Mouse (Mus musculus) heart, postnatal 0 days (tissue): ENCODE data around the gene Galnt6.

Experiments
- CTCF ChIP-seq: IDR thresholded peaks from 2 replicates; pipeline ENCODE4 v1.5.1; 2016; ENCODE audit warnings: antibody characterized with exemption, control low read depth, low read depth
- EP300 ChIP-seq: IDR thresholded peaks from 2 replicates; pipeline ENCODE4 v1.6.1; 2016; ENCODE audit warnings: antibody characterized with exemption, low read depth

GRCm38 (mm10) chr15:100746478-100747120, 17.4 kb upstream of the Galnt6 start:
- no peak for TF ChIP-seq EP300
- no peak for TF ChIP-seq CTCF
